Mouse (Mus musculus) midbrain, embryonic 12.5 days (tissue): Measurements from ENCODE around the gene Pcolce. TPM values are rescaled to one million over a fixed set of nuclear protein-coding genes. Genes with fewer than 3 reads are reported as not detected.
"Not testable (repeated sequence)": the region's sequence is repeated elsewhere in the genome, so short reads cannot be mapped to it uniquely, and the experiment has no call there.

ENCODE experiments used
- ATAC-seq: fragments of 200-750 bp; cut with Nextera tagmentation; 2 replicates; pipeline ENCODE4 v1.8.0; 2017; ENCODE audit warnings: low read depth, moderate TSS enrichment, moderate library complexity; ENCODE audit not compliant: low FRiP score
- H3K27ac ChIP-seq: fragments of 300-500 bp; sonication (generic); replicated peaks from 2 replicates; pipeline ENCODE4 v1.5.1; 2016; ENCODE audit warnings: mild to moderate bottlenecking
- H3K27me3 ChIP-seq: fragments of 300-500 bp; sonication (generic); 2 replicates; pipeline ENCODE4 v1.6.1; 2016; ENCODE audit warnings: mild to moderate bottlenecking
- H3K36me3 ChIP-seq: fragments of 300-500 bp; sonication (generic); 2 replicates; pipeline ENCODE4 v1.6.1; 2016
- H3K4me1 ChIP-seq: fragments of 300-500 bp; sonication (generic); 2 replicates; pipeline ENCODE4 v1.6.1; 2016
- H3K4me2 ChIP-seq: fragments of 300-500 bp; sonication (generic); replicated peaks from 2 replicates; pipeline ENCODE4 v1.6.1; 2016; ENCODE audit warnings: mild to moderate bottlenecking, moderate library complexity
- H3K4me3 ChIP-seq: fragments of 300-500 bp; sonication (generic); 2 replicates; pipeline ENCODE4 v1.5.1; 2016; ENCODE audit warnings: mild to moderate bottlenecking
- H3K9ac ChIP-seq: fragments of 300-500 bp; sonication (generic); replicated peaks from 2 replicates; pipeline ENCODE4 v1.6.1; 2016; ENCODE audit warnings: mild to moderate bottlenecking, moderate library complexity
- H3K9me3 ChIP-seq: fragments of 300-500 bp; sonication (generic); 2 replicates; pipeline ENCODE4 v1.6.1; 2016; ENCODE audit warnings: mild to moderate bottlenecking
- WGBS: fragments of 180-500 bp; shearing (Covaris S2); methylation state at CpG from one replicate; pipeline ENCODE4 v1.1.7; 2016; 5-methylcytosine and 5-hydroxymethylcytosine counted together
- polyA plus RNA-seq: library from polyadenylated mRNA; unstranded; fragments of >200 nt; fragmentation: Nextera tagmentation; extraction: Ambion mirVana; gene quantifications from 2 replicates; pipeline ENCODE4 v1.2.1, GENCODE M21; 2016

The Pcolce gene
- polyA plus RNA-seq, 1 experiment from 2014 or later, result 68.9 TPM

GRCm38 (mm10) chr5:137628498-137629305 lies 15.1 kb upstream of the Pcolce start, which contains the start of the genes Fbxo24, Lrch4 and Gm20605:
Fbxo24 (minus strand) TSS chr5:137629002.
Lrch4 (plus strand) TSS chr5:137629121.
Gm20605 (plus strand) TSS chr5:137629175.
- Histone ChIP-seq H3K4me1 (peaks cover 46% of the 10 kb centered on the region), H3K36me3 (peaks cover 11% of the 10 kb centered on the region), H3K4me3 (peak within 1 kb of the TSS; percentile 71), H3K4me2 (peak within 1 kb of the TSS; percentile 90), H3K27me3 (no peaks in the 10 kb centered on the region), H3K9me3 (no peaks in the 10 kb centered on the region), H3K27ac (peak within 1 kb of the TSS; percentile 91), H3K9ac (peak within 1 kb of the TSS; percentile 77)
- WGBS, result under 1% methylated on average over 45 of the region's 46 CpGs
- peak; percentile 99 for ATAC-seq

- peak overlapping the region; percentile 71 for H3K4me3 ChIP-seq
- 4% methylated on average over 9 of the region's 9 CpGs for WGBS
Observed at GRCm38 (mm10) chr5:137627991-137628390, 14.4 kb upstream of the Pcolce start.

GRCm38 (mm10) chr5:137623937-137624530 lies 10.4 kb upstream of the Pcolce start:
- no peak for ATAC-seq

More at GRCm38 (mm10) chr5:137627991-137628390, 14.4 kb upstream of the Pcolce start:
- no peak for ATAC-seq
- peaks cover under 1% of the 10 kb centered on the region; the same call in 1 of the 2 replicates for H3K27me3 ChIP-seq
- peaks cover 46% of the 10 kb centered on the region for H3K4me1 ChIP-seq
- H3K4me2 ChIP-seq, result peak overlapping the region; percentile 66
- peak overlapping the region; percentile 85 for H3K27ac ChIP-seq
- H3K9me3 ChIP-seq, result no peaks in the 10 kb centered on the region
- H3K9ac ChIP-seq, result peak overlapping the region; percentile 59
- H3K36me3 ChIP-seq, result 0 out of 2 replicates have a peak, but pooled peaks cover 4% of the 10 kb centered on the region

GRCm38 (mm10) chr5:137615347-137615746 lies 1.8 kb upstream of the Pcolce start:
- H3K4me1 ChIP-seq, result peaks cover 25% of the 10 kb centered on the region
- no peak overlapping the region for H3K4me3 ChIP-seq
- no peaks in the 10 kb centered on the region for H3K9me3 ChIP-seq
- no peak for ATAC-seq
- H3K36me3 ChIP-seq, result no peaks in the 10 kb centered on the region
- H3K9ac ChIP-seq, result no peak overlapping the region
- 0 out of 2 replicates have a peak, but pooled peaks cover 7% of the 10 kb centered on the region for H3K27me3 ChIP-seq
- no peak overlapping the region for H3K27ac ChIP-seq
- no peak overlapping the region for H3K4me2 ChIP-seq
- WGBS, result 85% methylated on average over 7 of the region's 7 CpGs

More at GRCm38 (mm10) chr5:137623937-137624530, 10.4 kb upstream of the Pcolce start:
- Histone ChIP-seq H3K36me3 (no peaks in the 10 kb centered on the region), H3K27ac (no peak overlapping the region), H3K27me3 (peaks cover 4% of the 10 kb centered on the region; the same call in 1 of the 2 replicates), H3K4me3 (no peak overlapping the region), H3K9me3 (no peaks in the 10 kb centered on the region), H3K9ac (no peak overlapping the region), H3K4me1 (peaks cover 12% of the 10 kb centered on the region), H3K4me2 (no peak overlapping the region)
- 83% methylated on average over 11 of the region's 11 CpGs for WGBS

- H3K27me3 ChIP-seq, H3K9me3 ChIP-seq, H3K27ac ChIP-seq, H3K36me3 ChIP-seq, H3K9ac ChIP-seq, H3K4me2 ChIP-seq, ATAC-seq, H3K4me3 ChIP-seq: not testable (repeated sequence)
- 92% methylated on average over 2 of the region's 2 CpGs for WGBS
- peaks cover 28% of the 10 kb centered on the region for H3K4me1 ChIP-seq
Observed at GRCm38 (mm10) chr5:137614921-137615320, 1.3 kb upstream of the Pcolce start.

- peaks cover 34% of the 10 kb centered on the region for H3K4me1 ChIP-seq
Observed at GRCm38 (mm10) chr5:137613076-137613475, 508 bp downstream of the Pcolce start.

GRCm38 (mm10) chr5:137611245-137611602 lies 2.4 kb downstream of the Pcolce start:
- Histone ChIP-seq H3K9ac (no peak overlapping the region), H3K9me3 (no peaks in the 10 kb centered on the region), H3K36me3 (no peaks in the 10 kb centered on the region), H3K4me3 (no peak overlapping the region), H3K4me1 (peaks cover 38% of the 10 kb centered on the region), H3K27me3 (peaks cover 29% of the 10 kb centered on the region), H3K4me2 (no peak overlapping the region), H3K27ac (peak overlapping the region; percentile 66)
- ATAC-seq, result no peak
- 15% methylated on average over 6 of the region's 6 CpGs for WGBS

More at GRCm38 (mm10) chr5:137613076-137613475, 508 bp downstream of the Pcolce start:
- Histone ChIP-seq H3K9me3 (no peaks in the 10 kb centered on the region), H3K36me3 (no peaks in the 10 kb centered on the region), H3K4me3 (no peak overlapping the region), H3K27me3 (peaks cover 20% of the 10 kb centered on the region), H3K9ac (no peak overlapping the region; the same call in 1 of the 2 replicates), H3K4me2 (no peak overlapping the region), H3K27ac (peak overlapping the region; percentile 42; the same call in 1 of the 2 replicates)
- ATAC-seq, result no peak
- 64% methylated on average over 5 of the region's 5 CpGs for whole genome bisulfite sequencing

- no peak overlapping the region for H3K4me3 ChIP-seq
- no peak for ATAC-seq
- H3K9ac ChIP-seq, result 0 out of 2 replicates have a peak overlapping the region, but pooled peaks have one; percentile 17
Observed at GRCm38 (mm10) chr5:137610548-137611244, 2.9 kb downstream of the Pcolce start.

GRCm38 (mm10) chr5:137610056-137610455 lies 3.5 kb downstream of the Pcolce start:
- H3K27me3 ChIP-seq, result peaks cover 29% of the 10 kb centered on the region
- no peak for ATAC-seq
- H3K9me3 ChIP-seq, result no peaks in the 10 kb centered on the region
- WGBS, result 67% methylated on average over 4 of the region's 4 CpGs
- H3K9ac ChIP-seq, result no peak overlapping the region
- H3K4me1 ChIP-seq, result peaks cover 38% of the 10 kb centered on the region
- no peak overlapping the region for H3K4me2 ChIP-seq
- 0 out of 2 replicates have a peak, but pooled peaks cover 2% of the 10 kb centered on the region for H3K36me3 ChIP-seq
- no peak overlapping the region for H3K27ac ChIP-seq
- no peak overlapping the region for H3K4me3 ChIP-seq

More at GRCm38 (mm10) chr5:137610548-137611244, 2.9 kb downstream of the Pcolce start:
- 21% methylated on average over 11 of the region's 12 CpGs for WGBS
- H3K27me3 ChIP-seq, result peaks cover 29% of the 10 kb centered on the region
- H3K36me3 ChIP-seq, result 0 out of 2 replicates have a peak, but pooled peaks cover under 1% of the 10 kb centered on the region
- H3K4me2 ChIP-seq, result peak overlapping the region; percentile 23; the same call in 1 of the 2 replicates
- no peaks in the 10 kb centered on the region for H3K9me3 ChIP-seq
- H3K27ac ChIP-seq, result peak overlapping the region; percentile 66
- peaks cover 38% of the 10 kb centered on the region for H3K4me1 ChIP-seq

GRCm38 (mm10) chr5:137609292-137609691 lies 4.3 kb downstream of the Pcolce start:
- no peak overlapping the region for H3K4me2 ChIP-seq
- H3K36me3 ChIP-seq, result 0 out of 2 replicates have a peak, but pooled peaks cover 2% of the 10 kb centered on the region
- no peak for ATAC-seq
- no peaks in the 10 kb centered on the region for H3K9me3 ChIP-seq
- H3K27ac ChIP-seq, result no peak overlapping the region
- 65% methylated on average over 3 of the region's 3 CpGs for WGBS
- H3K4me3 ChIP-seq, result no peak overlapping the region
- H3K27me3 ChIP-seq, result peaks cover 29% of the 10 kb centered on the region
- H3K9ac ChIP-seq, result no peak overlapping the region
- H3K4me1 ChIP-seq, result peaks cover 38% of the 10 kb centered on the region

GRCm38 (mm10) chr5:137608654-137609190 lies 4.9 kb downstream of the Pcolce start:
- Histone ChIP-seq H3K27ac (no peak overlapping the region), H3K4me1 (peaks cover 38% of the 10 kb centered on the region), H3K9ac (peak overlapping the region; percentile 28; the same call in 1 of the 2 replicates), H3K4me3 (peak overlapping the region; percentile 17), H3K36me3 (0 out of 2 replicates have a peak, but pooled peaks cover 2% of the 10 kb centered on the region), H3K9me3 (no peaks in the 10 kb centered on the region), H3K27me3 (peaks cover 29% of the 10 kb centered on the region), H3K4me2 (peak overlapping the region; percentile 39)
- ATAC-seq, result no peak
- 18% methylated on average over 23 of the region's 23 CpGs for WGBS
